Mouse (Mus musculus) kidney, embryonic 14.5 days (tissue): ENCODE measurements at regions not wholly inside any gene's neighbourhood (a gene's known extent, or its start where the extent isn't known, plus 50 kb on each side); places are given as distances from the start of the nearest gene placed in this dataset.
A peak's percentile ranks its signal among the peaks of the same experiment; 100 is the strongest.

ENCODE experiments used
- ATAC-seq: fragments of 200-750 bp; cut with Nextera tagmentation; 2 replicates; pipeline ENCODE4 v1.8.0; 2017; ENCODE audit warnings: moderate number of reproducible peaks, mild to moderate bottlenecking, moderate TSS enrichment, moderate library complexity; ENCODE audit not compliant: low FRiP score, low TSS enrichment
- H3K27ac ChIP-seq: fragments of 300-500 bp; sonication (generic); 2 replicates; pipeline ENCODE4 v1.5.1; 2014; ENCODE audit warnings: low read depth, mild to moderate bottlenecking, low read length, moderate library complexity, mixed read lengths
- H3K27me3 ChIP-seq: fragments of 300-500 bp; sonication (generic); 2 replicates; pipeline ENCODE4 v1.6.1; 2014; ENCODE audit warnings: mild to moderate bottlenecking, low read length; ENCODE audit not compliant: control insufficient read depth, insufficient read depth
- H3K36me3 ChIP-seq: fragments of 300-500 bp; sonication (generic); 2 replicates; pipeline ENCODE4 v1.6.1; 2014; ENCODE audit warnings: low read length, mixed read lengths; ENCODE audit not compliant: control insufficient read depth, insufficient read depth
- H3K4me1 ChIP-seq: fragments of 300-500 bp; sonication (generic); 2 replicates; pipeline ENCODE4 v1.6.1; 2014; ENCODE audit warnings: low read length, mixed read lengths; ENCODE audit not compliant: control insufficient read depth, insufficient read depth
- H3K4me2 ChIP-seq: fragments of 300-500 bp; sonication (generic); replicated peaks from 2 replicates; pipeline ENCODE4 v1.6.1; 2014; ENCODE audit warnings: low read depth, mild to moderate bottlenecking, low read length
- H3K4me3 ChIP-seq: fragments of 300-500 bp; sonication (generic); 2 replicates; pipeline ENCODE4 v1.5.1; 2014; ENCODE audit warnings: mild to moderate bottlenecking, low read length
- H3K9ac ChIP-seq: fragments of 300-500 bp; sonication (generic); 2 replicates; pipeline ENCODE4 v1.6.1; 2014; ENCODE audit warnings: low read depth, mild to moderate bottlenecking, low read length, moderate library complexity
- H3K9me3 ChIP-seq: fragments of 300-500 bp; sonication (generic); 2 replicates; pipeline ENCODE4 v1.6.1; 2016; ENCODE audit warnings: low read length; ENCODE audit not compliant: control insufficient read depth
- WGBS: fragments of 180-500 bp; shearing (Covaris S2); extraction: QIAGEN DNeasy Blood & Tissue Kit; methylation state at CpG from one replicate; pipeline ENCODE4 v1.1.7; 2014; 5-methylcytosine and 5-hydroxymethylcytosine counted together

DNA sequence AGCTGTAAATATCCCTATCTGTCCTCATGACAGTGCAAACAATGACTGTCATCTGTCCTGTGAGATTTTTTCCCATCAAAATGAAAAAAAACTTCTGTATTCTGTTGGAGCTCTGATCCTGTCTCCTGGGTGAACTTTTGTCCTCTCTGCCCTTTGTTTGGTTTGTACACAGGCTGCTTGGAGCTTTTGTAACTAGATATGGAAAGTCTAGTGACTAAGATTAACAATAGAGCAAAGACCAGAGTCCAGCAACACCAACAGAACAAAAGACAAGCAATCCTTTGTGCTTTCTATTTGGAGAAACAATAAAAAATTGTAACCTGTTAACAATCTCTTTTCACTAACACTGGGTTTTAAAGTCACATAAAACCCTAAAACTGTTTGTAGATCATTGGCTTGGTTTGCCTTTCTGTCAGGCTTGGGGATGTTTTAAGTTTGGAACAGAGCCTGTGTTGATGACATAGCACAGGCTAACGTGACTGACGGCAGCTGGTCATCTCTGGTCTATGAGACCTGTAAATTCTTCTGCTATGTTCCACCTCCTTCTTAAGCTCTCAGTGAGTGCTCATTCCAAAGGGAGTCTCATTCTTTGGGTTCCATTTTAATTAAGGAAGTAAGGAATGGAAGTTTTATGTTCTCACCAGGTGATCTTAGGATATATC is 219.8 kb downstream of the Gm9733 start:
- 76% methylated on average over 2 of the region's 2 CpGs for WGBS
- Histone ChIP-seq H3K27ac (no peak overlapping the region), H3K4me2 (no peak overlapping the region), H3K36me3 (no peaks in the 10 kb centered on the region), H3K4me1 (no peaks in the 10 kb centered on the region), H3K4me3 (no peak overlapping the region), H3K27me3 (no peaks in the 10 kb centered on the region), H3K9me3 (no peaks in the 10 kb centered on the region), H3K9ac (no peak overlapping the region)
- ATAC-seq = no peak

DNA sequence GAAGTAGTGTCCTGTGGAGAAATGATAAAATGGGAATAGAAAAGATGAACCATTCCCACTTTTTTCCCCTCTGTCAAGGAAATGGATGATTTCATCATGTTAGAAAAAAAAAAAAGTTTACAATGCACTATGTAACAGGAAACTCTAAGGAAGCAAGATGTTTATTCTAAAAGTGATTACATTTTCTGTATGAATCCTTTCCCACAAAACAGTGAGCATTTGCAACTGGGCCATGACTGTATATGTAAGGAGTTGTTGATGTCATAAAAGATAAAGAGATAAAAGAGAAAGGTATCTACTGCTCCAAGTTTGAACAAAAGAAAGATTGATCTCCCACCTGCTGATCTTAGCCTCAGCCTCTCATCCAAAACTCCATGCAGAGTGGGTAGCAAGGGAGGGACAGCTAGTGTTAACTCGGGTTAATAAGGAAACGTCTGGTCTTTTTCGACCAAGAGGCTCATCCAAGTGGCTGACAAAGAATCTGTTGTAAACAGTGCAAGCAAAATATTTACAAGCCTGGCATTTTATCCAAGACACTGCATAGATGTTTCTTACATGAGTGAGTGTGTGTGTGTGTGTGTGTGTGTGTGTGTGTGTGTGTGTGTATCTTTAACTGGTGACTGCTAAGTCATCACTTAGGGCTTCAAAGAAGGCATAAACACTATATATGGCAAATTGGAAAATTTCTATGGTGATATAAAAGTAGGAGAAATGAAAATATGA is 213.3 kb downstream of the Gm9733 start:
- H3K9ac ChIP-seq = no peak overlapping the region
- no peaks in the 10 kb centered on the region for H3K36me3 ChIP-seq
- H3K9me3 ChIP-seq = no peaks in the 10 kb centered on the region
- ATAC-seq = no peak
- no peaks in the 10 kb centered on the region for H3K4me1 ChIP-seq
- 29% methylated on average over 3 of the region's 3 CpGs for whole genome bisulfite sequencing
- no peaks in the 10 kb centered on the region for H3K27me3 ChIP-seq
- H3K4me3 ChIP-seq = no peak overlapping the region
- H3K4me2 ChIP-seq = no peak overlapping the region
- H3K27ac ChIP-seq = no peak overlapping the region

DNA sequence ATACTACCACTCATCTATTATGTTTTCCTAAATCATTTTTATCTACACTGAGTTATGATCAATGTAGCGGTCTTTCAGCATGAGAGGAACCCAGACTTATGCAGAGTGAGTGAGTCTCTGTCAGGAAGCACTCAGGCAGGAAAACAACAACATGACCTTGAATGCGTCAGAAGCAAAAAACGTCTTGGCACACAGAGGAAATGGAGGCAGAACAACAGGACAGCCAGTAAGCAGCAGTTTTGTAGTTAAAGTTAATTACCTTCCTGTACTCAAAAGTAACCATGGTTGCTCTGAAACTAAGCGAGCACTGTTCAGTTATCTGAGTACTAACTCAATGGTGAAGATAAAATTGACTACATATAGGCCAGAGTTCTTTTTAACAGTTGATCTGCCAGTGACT is 205.4 kb downstream of the Gm9733 start:
- Histone ChIP-seq H3K4me1 (no peaks in the 10 kb centered on the region), H3K36me3 (no peaks in the 10 kb centered on the region), H3K27ac (no peak overlapping the region), H3K4me3 (no peak overlapping the region), H3K9me3 (no peaks in the 10 kb centered on the region), H3K9ac (no peak overlapping the region), H3K4me2 (no peak overlapping the region), H3K27me3 (no peaks in the 10 kb centered on the region)
- WGBS = 58% methylated on average over 4 of the region's 4 CpGs
- ATAC-seq = no peak

DNA sequence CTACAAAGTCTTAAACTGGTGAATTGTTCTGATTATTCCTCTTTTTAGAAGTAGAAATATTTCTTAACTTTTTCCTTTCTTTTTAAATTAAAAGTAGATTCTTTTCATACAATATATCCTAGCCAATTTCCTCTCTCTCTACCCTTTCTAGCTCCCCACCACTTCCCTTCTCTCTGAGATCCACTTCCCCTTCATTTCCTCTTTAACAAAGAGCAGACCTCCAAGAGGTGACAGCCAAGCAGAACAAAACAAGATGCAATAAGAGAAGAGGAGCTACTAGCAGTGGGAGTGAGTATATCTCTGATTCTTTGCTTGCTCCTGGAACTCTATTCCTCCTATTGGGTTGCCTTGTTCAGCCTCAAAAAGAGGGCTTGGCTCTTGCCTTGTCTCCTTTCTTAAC is 203.7 kb downstream of the Gm9733 start:
- Histone ChIP-seq H3K36me3 (no peaks in the 10 kb centered on the region), H3K9me3 (no peaks in the 10 kb centered on the region), H3K4me1 (no peaks in the 10 kb centered on the region), H3K4me2 (no peak overlapping the region), H3K27ac (no peak overlapping the region), H3K27me3 (no peaks in the 10 kb centered on the region), H3K4me3 (no peak overlapping the region), H3K9ac (no peak overlapping the region)
- no peak for ATAC-seq

DNA sequence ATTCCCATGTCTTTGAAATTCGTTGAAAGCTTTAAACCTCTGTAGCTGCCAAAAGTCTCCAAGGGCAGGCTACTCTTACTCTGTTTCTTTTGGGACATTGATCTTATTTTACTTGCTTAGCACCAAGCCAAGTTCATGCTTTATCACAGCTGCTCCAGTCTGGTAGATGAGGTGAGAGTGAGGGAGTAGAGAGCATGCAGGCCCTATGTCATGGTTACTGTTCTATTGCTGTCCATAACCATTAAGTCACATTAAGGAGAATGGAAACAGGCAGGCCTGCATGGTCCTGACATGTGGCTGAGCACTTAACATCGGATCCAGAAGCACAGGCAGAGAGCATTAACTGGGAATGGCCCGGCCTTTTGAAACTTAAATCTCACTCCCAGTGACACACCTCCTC is 203.1 kb downstream of the Gm9733 start:
- no peak overlapping the region for H3K27ac ChIP-seq
- H3K9ac ChIP-seq = no peak overlapping the region
- H3K4me2 ChIP-seq = no peak overlapping the region
- no peak overlapping the region for H3K4me3 ChIP-seq
- no peaks in the 10 kb centered on the region for H3K4me1 ChIP-seq
- WGBS = 60% methylated on average over 3 of the region's 3 CpGs
- no peaks in the 10 kb centered on the region for H3K27me3 ChIP-seq
- no peaks in the 10 kb centered on the region for H3K9me3 ChIP-seq
- H3K36me3 ChIP-seq = no peaks in the 10 kb centered on the region
- no peak for ATAC-seq

DNA sequence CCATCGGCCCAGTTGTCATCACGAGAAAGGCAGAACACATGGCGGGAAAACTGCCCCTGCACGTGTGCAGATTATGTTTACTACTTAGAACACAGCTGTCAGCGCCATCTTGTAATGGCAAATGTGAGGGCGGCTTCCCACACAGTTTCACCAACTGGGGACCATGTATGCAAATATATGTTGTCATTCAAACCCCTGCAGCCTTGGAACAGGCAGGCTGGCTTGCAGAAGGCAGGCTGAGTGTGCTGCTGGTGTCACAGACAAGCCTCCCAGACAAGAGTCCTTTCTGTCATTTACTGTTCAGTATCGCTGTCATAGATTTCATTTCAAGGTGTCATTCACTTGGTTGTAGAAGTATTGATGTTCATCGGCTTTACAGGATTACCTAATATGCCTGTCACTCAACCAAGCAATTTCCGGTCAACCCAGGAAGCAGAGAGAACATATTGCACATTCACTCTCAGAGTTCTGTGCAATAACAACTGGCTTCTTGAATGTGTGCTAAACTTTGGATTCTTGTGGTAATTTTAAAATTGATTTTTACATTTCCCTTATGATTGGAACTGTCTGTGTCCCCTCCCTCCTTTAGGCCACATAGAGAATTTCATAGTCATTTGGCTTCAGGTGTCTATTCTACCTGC is 202.3 kb downstream of the Gm9733 start:
- WGBS = 90% methylated on average over 9 of the region's 9 CpGs
- no peaks in the 10 kb centered on the region for H3K9me3 ChIP-seq
- H3K27ac ChIP-seq = no peak overlapping the region
- H3K4me2 ChIP-seq = no peak overlapping the region
- no peak overlapping the region for H3K9ac ChIP-seq
- H3K4me1 ChIP-seq = no peaks in the 10 kb centered on the region
- no peaks in the 10 kb centered on the region for H3K36me3 ChIP-seq
- no peak overlapping the region for H3K4me3 ChIP-seq
- ATAC-seq = no peak
- H3K27me3 ChIP-seq = no peaks in the 10 kb centered on the region

DNA sequence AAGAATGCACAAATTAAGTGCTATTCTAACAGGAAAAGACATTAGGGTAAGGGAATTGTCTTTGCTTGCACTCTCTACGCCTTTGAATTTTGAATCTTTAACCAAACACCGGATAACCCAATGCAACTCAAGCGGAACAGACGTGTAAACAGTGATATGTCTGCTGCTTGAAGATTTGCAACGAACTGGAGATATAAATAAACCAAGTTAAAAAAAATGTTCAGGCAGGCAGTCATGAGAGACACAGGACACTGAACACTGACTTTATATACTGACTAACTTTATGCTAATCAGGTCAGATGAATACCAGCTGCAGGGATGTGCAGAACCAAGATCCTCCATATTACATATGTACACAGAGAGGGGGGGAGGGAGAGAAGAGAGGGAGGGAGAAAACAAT is 200.0 kb downstream of the Gm9733 start:
- Histone ChIP-seq H3K4me1 (no peaks in the 10 kb centered on the region), H3K9ac (no peak overlapping the region), H3K4me3 (no peak overlapping the region), H3K36me3 (no peaks in the 10 kb centered on the region), H3K9me3 (no peaks in the 10 kb centered on the region), H3K4me2 (no peak overlapping the region), H3K27me3 (no peaks in the 10 kb centered on the region), H3K27ac (no peak overlapping the region)
- WGBS = 39% methylated on average over 5 of the region's 5 CpGs
- ATAC-seq = peak; percentile 20; the same call in 1 of the 2 replicates

DNA sequence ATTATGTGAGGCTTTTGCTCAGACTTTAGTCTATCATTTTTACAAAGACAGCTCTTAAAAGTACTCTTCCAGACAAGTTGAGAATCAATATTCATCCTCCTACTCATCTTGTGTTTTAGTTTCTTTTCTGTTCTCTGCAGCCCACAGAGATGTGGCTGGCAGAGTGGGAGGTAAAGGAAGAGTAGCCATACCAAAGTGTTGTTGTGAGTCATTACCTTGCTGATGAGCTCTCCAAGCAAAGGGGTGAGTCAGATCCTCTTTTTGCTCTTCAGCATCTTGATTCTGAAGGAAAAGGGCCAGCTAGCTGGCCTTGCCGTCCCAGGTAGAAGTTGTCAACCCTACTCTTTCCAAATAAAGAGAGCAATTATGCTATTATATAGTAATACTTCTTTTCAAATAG is 192.6 kb downstream of the Gm9733 start:
- H3K27me3 ChIP-seq = no peaks in the 10 kb centered on the region
- H3K4me2 ChIP-seq = no peak overlapping the region
- no peaks in the 10 kb centered on the region for H3K4me1 ChIP-seq
- 89% methylated on average over 1 of the region's 1 CpGs for WGBS
- no peaks in the 10 kb centered on the region for H3K36me3 ChIP-seq
- no peak overlapping the region for H3K4me3 ChIP-seq
- no peak overlapping the region for H3K9ac ChIP-seq
- H3K27ac ChIP-seq = no peak overlapping the region
- H3K9me3 ChIP-seq = no peaks in the 10 kb centered on the region
- ATAC-seq = no peak

DNA sequence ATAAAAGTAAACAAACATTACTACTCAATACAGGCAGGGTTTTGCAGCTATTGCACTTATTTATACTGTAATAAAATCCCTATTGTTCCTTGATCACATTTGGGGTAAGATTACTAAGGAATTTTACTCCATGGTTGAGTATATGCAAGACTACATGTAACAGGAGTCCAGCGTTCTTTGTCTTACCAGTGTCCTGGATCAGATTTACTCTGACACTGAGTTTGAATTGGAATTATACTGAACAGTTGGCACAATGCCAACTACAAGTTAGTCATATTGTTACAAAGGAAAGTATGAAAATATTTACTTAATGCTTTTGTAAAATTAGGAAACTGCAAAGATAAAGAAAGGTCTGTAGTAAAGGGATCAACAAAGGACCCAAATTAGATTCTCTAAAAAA is 178.4 kb downstream of the Gm9733 start:
- Histone ChIP-seq H3K4me1 (no peaks in the 10 kb centered on the region), H3K9ac (no peak overlapping the region), H3K4me2 (no peak overlapping the region), H3K4me3 (no peak overlapping the region), H3K27ac (no peak overlapping the region), H3K9me3 (no peaks in the 10 kb centered on the region), H3K27me3 (no peaks in the 10 kb centered on the region), H3K36me3 (no peaks in the 10 kb centered on the region)
- no peak for ATAC-seq
- WGBS = 65% methylated on average over 1 of the region's 1 CpGs
